20 mouse cellular contexts compared by ENCODE assay signal in genomic region chr9:41900606-41900974, GRCm38 (mm10).
A peak's percentile ranks its signal among the peaks of the same experiment; 100 is the strongest.
DNase-seq lines count a peak whose midpoint lies in the region; ATAC-seq lines count a peak whose summit lies in the region.
"Had no signal": no experiment of that assay in that cellular context is flagged by ENCODE, and none has a peak within 500 bp of the region (broad histone marks: within the 10 kb centered on the region; RNA-seq: fewer than 3 reads in every experiment).

No protein-coding gene starts in this region.

- peak overlapping the region; percentile 70 for H3K27ac ChIP-seq in hindbrain, embryonic 13.5 days
- H3K27ac ChIP-seq in hindbrain, embryonic 10.5 days: no peak overlapping the region
- peak overlapping the region; percentile 81 for H3K27ac ChIP-seq in embryonic facial prominence, embryonic 12.5 days
- peak overlapping the region; percentile 33; the same call in 1 of the 2 replicates for H3K27ac ChIP-seq in hindbrain, embryonic 15.5 days (replicated peaks)
- peak overlapping the region; percentile 75 for H3K27ac ChIP-seq in limb, embryonic 15.5 days
- H3K27ac ChIP-seq: forebrain, embryonic 12.5 days; intestine, embryonic 15.5 days; kidney, embryonic 15.5 days had no signal

- H3K9me3 ChIP-seq in hindbrain, embryonic 13.5 days: no peaks in the 10 kb centered on the region
- H3K9me3 ChIP-seq in hindbrain, embryonic 10.5 days: no peaks in the 10 kb centered on the region
- no peaks in the 10 kb centered on the region for H3K9me3 ChIP-seq in embryonic facial prominence, embryonic 12.5 days
- no peaks in the 10 kb centered on the region for H3K9me3 ChIP-seq in hindbrain, embryonic 15.5 days
- H3K9me3 ChIP-seq in limb, embryonic 15.5 days: no peaks in the 10 kb centered on the region
- H3K9me3 ChIP-seq: forebrain, embryonic 12.5 days; intestine, embryonic 15.5 days; kidney, embryonic 15.5 days had no signal

- no peaks in the 10 kb centered on the region for H3K27me3 ChIP-seq in hindbrain, embryonic 13.5 days
- no peaks in the 10 kb centered on the region for H3K27me3 ChIP-seq in hindbrain, embryonic 10.5 days (ENCODE audit: insufficient read depth, poor library complexity, severe bottlenecking)
- no peaks in the 10 kb centered on the region for H3K27me3 ChIP-seq in embryonic facial prominence, embryonic 12.5 days
- no peaks in the 10 kb centered on the region for H3K27me3 ChIP-seq in hindbrain, embryonic 15.5 days
- H3K27me3 ChIP-seq in limb, embryonic 15.5 days: no peaks in the 10 kb centered on the region
- H3K27me3 ChIP-seq: intestine, embryonic 15.5 days; kidney, embryonic 15.5 days; Patski had no signal

- DNase-seq in hindbrain, embryonic 10.5 days (ENCODE audit: low spot score): no peak
- DNase-seq in B cell, adult 2 months: no peak
- DNase-seq in lung, postnatal 4 days: no peak
- DNase-seq: adrenal gland, adult 8-10 months; cerebellum, adult 8-10 months; liver; liver, postnatal 0 days; lung, postnatal 10 days; right cerebral cortex, adult 18-20 months; thymus, postnatal 36 days had no signal

- WGBS in hindbrain, embryonic 13.5 days: 73% methylated on average over 8 of the region's 8 CpGs
- 89% methylated on average over 8 of the region's 8 CpGs for WGBS in hindbrain, embryonic 10.5 days
- WGBS in embryonic facial prominence, embryonic 12.5 days: 61% methylated on average over 8 of the region's 8 CpGs
- WGBS in hindbrain, embryonic 15.5 days: 64% methylated on average over 8 of the region's 8 CpGs
- 36% methylated on average over 8 of the region's 8 CpGs for WGBS in limb, embryonic 15.5 days

- ATAC-seq in hindbrain, embryonic 13.5 days (ENCODE audit: low FRiP score): no peak
- ATAC-seq in embryonic facial prominence, embryonic 12.5 days (ENCODE audit: insufficient number of reproducible peaks, insufficient read depth, low FRiP score, low TSS enrichment): no peak
- ATAC-seq in hindbrain, embryonic 15.5 days (ENCODE audit: low FRiP score, low read depth): no peak
- ATAC-seq in limb, embryonic 15.5 days (ENCODE audit: insufficient number of reproducible peaks, low FRiP score, low TSS enrichment, low read depth): no peak
- ATAC-seq: intestine, embryonic 15.5 days; liver, postnatal 0 days; midbrain, embryonic 16.5 days; Patski had no signal

- no peak overlapping the region for H3K4me2 ChIP-seq in hindbrain, embryonic 13.5 days
- no peak overlapping the region for H3K4me2 ChIP-seq in embryonic facial prominence, embryonic 12.5 days (replicated peaks)
- no peak overlapping the region for H3K4me2 ChIP-seq in hindbrain, embryonic 15.5 days
- H3K4me2 ChIP-seq in limb, embryonic 15.5 days: peak overlapping the region; percentile 22; the same call in 1 of the 2 replicates
- H3K4me2 ChIP-seq: forebrain, embryonic 12.5 days; heart, embryonic 11.5 days; intestine, embryonic 15.5 days; kidney, embryonic 15.5 days had no signal

- H3K36me3 ChIP-seq in hindbrain, embryonic 13.5 days: no peaks in the 10 kb centered on the region
- no peaks in the 10 kb centered on the region for H3K36me3 ChIP-seq in hindbrain, embryonic 10.5 days
- H3K36me3 ChIP-seq in embryonic facial prominence, embryonic 12.5 days: no peaks in the 10 kb centered on the region
- H3K36me3 ChIP-seq in hindbrain, embryonic 15.5 days: no peaks in the 10 kb centered on the region
- no peaks in the 10 kb centered on the region for H3K36me3 ChIP-seq in limb, embryonic 15.5 days
- H3K36me3 ChIP-seq: forebrain, embryonic 12.5 days; intestine, embryonic 15.5 days; kidney, embryonic 15.5 days had no signal

- no peak overlapping the region for H3K9ac ChIP-seq in hindbrain, embryonic 13.5 days
- H3K9ac ChIP-seq in embryonic facial prominence, embryonic 12.5 days: no peak overlapping the region
- H3K9ac ChIP-seq in hindbrain, embryonic 15.5 days: no peak overlapping the region
- H3K9ac ChIP-seq in limb, embryonic 15.5 days: no peak overlapping the region
- H3K9ac ChIP-seq: forebrain, embryonic 12.5 days; intestine, embryonic 15.5 days; kidney, embryonic 15.5 days; liver, postnatal 0 days had no signal

- H3K4me1 ChIP-seq in hindbrain, embryonic 13.5 days (replicated peaks): peaks cover 27% of the 10 kb centered on the region
- peaks cover 11% of the 10 kb centered on the region for H3K4me1 ChIP-seq in hindbrain, embryonic 10.5 days (replicated peaks)
- H3K4me1 ChIP-seq in embryonic facial prominence, embryonic 12.5 days: peaks cover 15% of the 10 kb centered on the region
- H3K4me1 ChIP-seq in hindbrain, embryonic 15.5 days (replicated peaks): peaks cover 19% of the 10 kb centered on the region
- peaks cover 19% of the 10 kb centered on the region for H3K4me1 ChIP-seq in limb, embryonic 15.5 days

- H3K4me3 ChIP-seq in hindbrain, embryonic 13.5 days: no peak overlapping the region
- no peak overlapping the region for H3K4me3 ChIP-seq in hindbrain, embryonic 10.5 days
- no peak overlapping the region for H3K4me3 ChIP-seq in embryonic facial prominence, embryonic 12.5 days
- no peak overlapping the region for H3K4me3 ChIP-seq in hindbrain, embryonic 15.5 days
- H3K4me3 ChIP-seq in limb, embryonic 15.5 days: no peak overlapping the region
- H3K4me3 ChIP-seq: forebrain, embryonic 12.5 days; intestine, embryonic 15.5 days; kidney, embryonic 15.5 days had no signal
